Mouse (Mus musculus): ENCODE measurements around the gene Scgn. TPM values are rescaled to one million over a fixed set of nuclear protein-coding genes. Genes with fewer than 3 reads are reported as not detected.

Gene Scgn
- 0.32 and 0.38 TPM in 2 replicates for polyA plus RNA-seq (2014; fragmentation: Nextera tagmentation; extraction: Ambion mirVana)

GRCm38 (mm10) chr13:23990928-23991327, at the start of gene Scgn:
Scgn (minus strand) TSS chr13:23991214.
- peak within 1 kb of the TSS; percentile 16; the same call in 1 of the 2 replicates for H3K4me2 ChIP-seq (ENCODE audit: low read depth, low read length)
- 1% methylated on average over 20 of the region's 20 CpGs for WGBS
- no peak for ATAC-seq (ENCODE audit: low read depth)

GRCm38 (mm10) chr13:24040221-24040620, 49.2 kb upstream of the Scgn start:
- WGBS: 80% methylated on average over 7 of the region's 7 CpGs
- Histone ChIP-seq H3K4me2 (ENCODE audit: low read depth, low read length) (no peak overlapping the region), H3K9ac (ENCODE audit: low read depth, low read length) (no peak overlapping the region), H3K4me3 (ENCODE audit: low read depth, low read length) (no peak overlapping the region), H3K9me3 (ENCODE audit: control insufficient read depth, low read length) (no peaks in the 10 kb centered on the region), H3K36me3 (ENCODE audit: control insufficient read depth, insufficient read depth, low read length) (peaks cover 33% of the 10 kb centered on the region), H3K27ac (replicated peaks; ENCODE audit: low read depth, low read length) (no peak overlapping the region), H3K27me3 (replicated peaks; ENCODE audit: control insufficient read depth, insufficient read depth, low read length) (no peaks in the 10 kb centered on the region), H3K4me1 (ENCODE audit: control insufficient read depth, insufficient read depth, low read length) (no peaks in the 10 kb centered on the region)
- DNase-seq (ENCODE audit: low spot score): no peak
- ATAC-seq (ENCODE audit: low read depth): no peak

More at GRCm38 (mm10) chr13:23990928-23991327, at the start of gene Scgn:
- peak; percentile 88 for DNase-seq (ENCODE audit: low spot score)
- H3K36me3 ChIP-seq (ENCODE audit: control insufficient read depth, insufficient read depth, low read length): no peaks in the 10 kb centered on the region
- no peak within 1 kb of the TSS for H3K27ac ChIP-seq (replicated peaks; ENCODE audit: low read depth, low read length)
- H3K4me1 ChIP-seq (ENCODE audit: control insufficient read depth, insufficient read depth, low read length): no peaks in the 10 kb centered on the region
- no peaks in the 10 kb centered on the region for H3K9me3 ChIP-seq (ENCODE audit: control insufficient read depth, low read length)
- H3K9ac ChIP-seq (ENCODE audit: low read depth, low read length): no peak within 1 kb of the TSS
- H3K4me3 ChIP-seq (ENCODE audit: low read depth, low read length): no peak within 1 kb of the TSS
- H3K27me3 ChIP-seq (replicated peaks; ENCODE audit: control insufficient read depth, insufficient read depth, low read length): peaks cover 27% of the 10 kb centered on the region

- H3K27ac ChIP-seq (replicated peaks; ENCODE audit: low read depth, low read length): no peak overlapping the region
- WGBS: 73% methylated on average over 3 of the region's 3 CpGs
- H3K4me3 ChIP-seq (ENCODE audit: low read depth, low read length): no peak overlapping the region
- no peak overlapping the region for H3K9ac ChIP-seq (ENCODE audit: low read depth, low read length)
- no peaks in the 10 kb centered on the region for H3K9me3 ChIP-seq (ENCODE audit: control insufficient read depth, low read length)
- H3K27me3 ChIP-seq (replicated peaks; ENCODE audit: control insufficient read depth, insufficient read depth, low read length): no peaks in the 10 kb centered on the region
- no peak for ATAC-seq (ENCODE audit: low read depth)
- no peaks in the 10 kb centered on the region for H3K4me1 ChIP-seq (ENCODE audit: control insufficient read depth, insufficient read depth, low read length)
- no peak overlapping the region for H3K4me2 ChIP-seq (ENCODE audit: low read depth, low read length)
- peaks cover 18% of the 10 kb centered on the region; the same call in 1 of the 2 replicates for H3K36me3 ChIP-seq (ENCODE audit: control insufficient read depth, insufficient read depth, low read length)
- DNase-seq (ENCODE audit: low spot score): no peak
Observed at GRCm38 (mm10) chr13:24037502-24037901, 46.5 kb upstream of the Scgn start.

- Histone ChIP-seq H3K4me3 (ENCODE audit: low read depth, low read length) (no peak overlapping the region), H3K36me3 (ENCODE audit: control insufficient read depth, insufficient read depth, low read length) (peaks cover 9% of the 10 kb centered on the region; the same call in 1 of the 2 replicates), H3K4me2 (ENCODE audit: low read depth, low read length) (no peak overlapping the region), H3K27me3 (replicated peaks; ENCODE audit: control insufficient read depth, insufficient read depth, low read length) (no peaks in the 10 kb centered on the region), H3K9me3 (ENCODE audit: control insufficient read depth, low read length) (no peaks in the 10 kb centered on the region), H3K9ac (ENCODE audit: low read depth, low read length) (no peak overlapping the region), H3K4me1 (ENCODE audit: control insufficient read depth, insufficient read depth, low read length) (no peaks in the 10 kb centered on the region), H3K27ac (replicated peaks; ENCODE audit: low read depth, low read length) (no peak overlapping the region)
- DNase-seq (ENCODE audit: low spot score) (no peak), ATAC-seq (ENCODE audit: low read depth) (no peak)
- 74% methylated on average over 18 of the region's 18 CpGs for WGBS
Observed at GRCm38 (mm10) chr13:24036150-24036549, 45.1 kb upstream of the Scgn start.

GRCm38 (mm10) chr13:24027191-24028170, 36.5 kb upstream of the Scgn start:
- no peaks in the 10 kb centered on the region for H3K27me3 ChIP-seq (replicated peaks; ENCODE audit: control insufficient read depth, insufficient read depth, low read length)
- no peak overlapping the region for H3K27ac ChIP-seq (replicated peaks; ENCODE audit: low read depth, low read length)
- H3K4me2 ChIP-seq (ENCODE audit: low read depth, low read length): no peak overlapping the region
- WGBS: 46% methylated on average over 5 of the region's 5 CpGs
- DNase-seq (ENCODE audit: low spot score) (peak; percentile 65), ATAC-seq (ENCODE audit: low read depth) (no peak)
- H3K36me3 ChIP-seq (ENCODE audit: control insufficient read depth, insufficient read depth, low read length): peaks cover 5% of the 10 kb centered on the region; the same call in 1 of the 2 replicates
- no peaks in the 10 kb centered on the region for H3K9me3 ChIP-seq (ENCODE audit: control insufficient read depth, low read length)
- no peak overlapping the region for H3K4me3 ChIP-seq (ENCODE audit: low read depth, low read length)
- H3K9ac ChIP-seq (ENCODE audit: low read depth, low read length): no peak overlapping the region
- no peaks in the 10 kb centered on the region for H3K4me1 ChIP-seq (ENCODE audit: control insufficient read depth, insufficient read depth, low read length)

GRCm38 (mm10) chr13:24018515-24018914, 27.5 kb upstream of the Scgn start:
- no peak for ATAC-seq (ENCODE audit: low read depth)
- no peaks in the 10 kb centered on the region for H3K27me3 ChIP-seq (replicated peaks; ENCODE audit: control insufficient read depth, insufficient read depth, low read length)
- WGBS: 69% methylated on average over 4 of the region's 4 CpGs
- H3K36me3 ChIP-seq (ENCODE audit: control insufficient read depth, insufficient read depth, low read length): no peaks in the 10 kb centered on the region; the same call in 1 of the 2 replicates
- no peaks in the 10 kb centered on the region for H3K9me3 ChIP-seq (ENCODE audit: control insufficient read depth, low read length)
- H3K9ac ChIP-seq (ENCODE audit: low read depth, low read length): no peak overlapping the region
- no peak overlapping the region for H3K4me3 ChIP-seq (ENCODE audit: low read depth, low read length)
- H3K4me2 ChIP-seq (ENCODE audit: low read depth, low read length): no peak overlapping the region
- no peak for DNase-seq (ENCODE audit: low spot score)
- no peak overlapping the region for H3K27ac ChIP-seq (replicated peaks; ENCODE audit: low read depth, low read length)
- no peaks in the 10 kb centered on the region for H3K4me1 ChIP-seq (ENCODE audit: control insufficient read depth, insufficient read depth, low read length)

GRCm38 (mm10) chr13:24005528-24005927, 14.5 kb upstream of the Scgn start:
- DNase-seq (ENCODE audit: low spot score): no peak
- Histone ChIP-seq H3K27me3 (replicated peaks; ENCODE audit: control insufficient read depth, insufficient read depth, low read length) (no peaks in the 10 kb centered on the region), H3K9ac (ENCODE audit: low read depth, low read length) (no peak overlapping the region), H3K36me3 (ENCODE audit: control insufficient read depth, insufficient read depth, low read length) (peaks cover 4% of the 10 kb centered on the region; the same call in 1 of the 2 replicates), H3K27ac (replicated peaks; ENCODE audit: low read depth, low read length) (no peak overlapping the region), H3K4me3 (ENCODE audit: low read depth, low read length) (no peak overlapping the region), H3K9me3 (ENCODE audit: control insufficient read depth, low read length) (no peaks in the 10 kb centered on the region), H3K4me2 (ENCODE audit: low read depth, low read length) (no peak overlapping the region), H3K4me1 (ENCODE audit: control insufficient read depth, insufficient read depth, low read length) (no peaks in the 10 kb centered on the region)
- ATAC-seq (ENCODE audit: low read depth): no peak
- 83% methylated on average over 2 of the region's 2 CpGs for WGBS

- Histone ChIP-seq H3K4me3 (ENCODE audit: low read depth, low read length) (no peak overlapping the region), H3K4me2 (ENCODE audit: low read depth, low read length) (no peak overlapping the region), H3K27ac (replicated peaks; ENCODE audit: low read depth, low read length) (no peak overlapping the region), H3K4me1 (ENCODE audit: control insufficient read depth, insufficient read depth, low read length) (no peaks in the 10 kb centered on the region), H3K27me3 (replicated peaks; ENCODE audit: control insufficient read depth, insufficient read depth, low read length) (no peaks in the 10 kb centered on the region), H3K9ac (ENCODE audit: low read depth, low read length) (no peak overlapping the region), H3K9me3 (ENCODE audit: control insufficient read depth, low read length) (no peaks in the 10 kb centered on the region), H3K36me3 (ENCODE audit: control insufficient read depth, insufficient read depth, low read length) (no peaks in the 10 kb centered on the region)
- WGBS: 76% methylated on average over 2 of the region's 2 CpGs
- ATAC-seq (ENCODE audit: low read depth): no peak
- DNase-seq (ENCODE audit: low spot score): no peak
Observed at GRCm38 (mm10) chr13:24001797-24002196, 10.8 kb upstream of the Scgn start.
